Mouse (Mus musculus) ES-CJ7 (cell line): Measurements from ENCODE around the gene Atp2b4.
A peak's percentile ranks its signal among the peaks of the same experiment; 100 is the strongest.

Source experiments
- DNase-seq: peaks from one replicate; pipeline ENCODE4 v3.0.0; 2011; ENCODE audit warnings: low read depth, low spot score

Gene Atp2b4

DNA sequence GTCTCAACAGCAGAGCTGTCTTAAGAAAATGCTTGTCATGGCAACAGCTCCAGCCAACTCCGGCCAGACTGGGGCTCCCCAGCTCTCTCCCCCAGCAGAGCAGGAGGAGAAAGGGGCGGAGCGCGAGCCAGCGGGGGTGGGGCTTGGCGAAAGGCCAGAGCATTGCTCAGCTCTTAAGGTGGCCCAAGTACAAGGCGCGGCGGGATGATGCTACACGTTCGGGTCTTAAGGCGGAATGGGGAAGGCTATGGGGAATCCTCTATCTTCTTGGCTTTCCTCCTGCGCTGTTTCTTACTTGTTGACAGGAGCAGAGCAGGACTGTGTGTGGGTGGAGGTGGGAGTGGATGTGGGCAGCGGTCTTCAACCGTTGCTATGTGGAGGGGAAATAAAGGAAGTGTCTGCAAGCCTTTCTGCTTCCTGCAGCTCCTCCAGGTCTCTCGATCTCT is at the start of gene Atp2b4:
Gene Atp2b4 (minus strand): TSS at position 94 of the 446 bp plus-strand sequence.
- peak; percentile 94 for DNase-seq

DNA sequence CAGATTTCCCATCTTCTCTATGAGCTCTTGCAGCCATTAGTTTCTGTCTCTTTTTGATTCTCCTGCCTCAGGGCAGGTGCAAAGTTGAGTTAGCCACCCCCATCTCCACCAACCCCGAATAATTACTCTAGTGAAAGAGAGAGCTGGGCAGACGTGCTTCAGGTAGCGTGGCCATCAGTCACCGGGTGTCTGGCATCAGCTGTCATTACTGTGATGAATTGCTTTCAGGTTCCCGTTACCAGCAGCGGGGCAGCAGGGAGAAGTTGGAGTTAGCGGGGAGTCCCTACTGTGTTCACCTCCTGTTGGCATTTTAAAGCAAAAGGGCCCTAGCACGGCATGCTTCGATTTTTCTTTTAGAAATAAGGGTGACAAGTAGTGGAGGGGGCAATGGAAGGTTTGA is 43.9 kb upstream of the Atp2b4 start:
- DNase-seq: no peak

DNA sequence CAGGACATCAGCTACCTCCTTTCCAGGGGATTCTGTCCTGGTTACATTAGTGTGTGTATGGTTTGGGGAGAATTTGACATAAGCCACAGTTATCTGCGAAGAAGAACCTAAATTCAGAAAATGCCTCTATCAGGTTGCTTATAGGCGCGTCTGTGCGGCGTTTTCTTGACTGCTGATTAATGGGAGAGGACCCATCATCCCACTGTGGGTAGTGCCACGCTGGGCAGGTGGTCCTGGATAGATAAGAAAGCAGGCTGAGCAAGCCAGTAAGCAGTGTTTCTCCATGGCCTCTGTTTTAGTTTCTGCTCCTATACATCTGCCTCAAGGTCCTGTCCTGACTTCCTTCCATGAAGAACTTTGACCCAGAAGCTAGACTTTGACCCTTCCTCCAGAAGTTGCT is 43.1 kb upstream of the Atp2b4 start:
- DNase-seq: no peak

DNA sequence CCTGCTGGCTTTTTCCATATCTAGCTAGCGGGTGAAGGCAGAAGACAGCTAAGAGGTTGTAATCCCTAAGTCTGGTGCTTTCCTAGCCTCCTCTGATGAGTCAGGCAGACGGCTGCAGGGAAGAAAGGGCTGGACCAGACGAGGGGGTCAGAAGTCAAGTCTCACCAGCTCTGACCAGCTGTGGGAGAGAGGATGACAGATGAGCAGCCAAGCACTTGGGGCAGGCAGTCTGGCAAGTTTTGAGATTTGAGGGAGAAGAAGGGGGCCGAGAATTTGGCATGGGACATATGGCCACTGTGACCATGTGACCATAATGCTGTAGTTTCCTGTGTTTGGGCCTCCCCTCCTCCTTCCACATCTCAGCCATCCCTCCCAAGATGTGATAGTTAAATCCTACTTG is 42.5 kb upstream of the Atp2b4 start:
- DNase-seq: no peak

DNA sequence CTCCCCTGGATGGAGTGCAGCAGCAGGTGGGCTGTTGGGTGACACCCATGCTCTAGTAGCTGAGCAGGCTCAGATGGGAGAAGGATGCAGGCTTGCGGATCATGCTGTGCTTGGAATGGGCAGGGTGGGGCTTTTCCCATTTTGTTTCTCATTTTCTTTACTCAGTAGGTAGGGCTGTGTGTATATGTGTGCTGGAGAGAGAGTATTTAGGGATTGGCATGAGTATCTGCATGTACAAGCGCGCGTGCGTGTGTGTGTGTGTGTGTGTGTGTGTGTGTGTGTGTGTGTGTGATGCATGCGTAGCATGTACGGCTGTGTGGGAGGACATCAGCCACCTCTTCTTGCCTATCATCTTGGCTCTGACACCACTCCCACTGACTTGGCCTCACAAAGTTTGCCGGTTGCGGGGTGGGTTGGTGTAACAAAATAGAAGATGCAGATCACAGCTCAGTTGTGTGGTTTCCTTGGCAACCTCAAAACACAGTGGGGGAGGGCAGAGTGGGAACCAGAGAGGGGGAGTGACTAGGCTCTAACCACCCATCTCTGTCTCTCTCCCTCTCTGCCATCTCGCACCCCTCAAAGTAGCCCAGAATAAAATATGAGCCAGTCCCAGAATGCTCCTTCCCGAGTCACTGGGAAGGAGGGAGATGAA is 41.4 kb upstream of the Atp2b4 start:
- no peak for DNase-seq

DNA sequence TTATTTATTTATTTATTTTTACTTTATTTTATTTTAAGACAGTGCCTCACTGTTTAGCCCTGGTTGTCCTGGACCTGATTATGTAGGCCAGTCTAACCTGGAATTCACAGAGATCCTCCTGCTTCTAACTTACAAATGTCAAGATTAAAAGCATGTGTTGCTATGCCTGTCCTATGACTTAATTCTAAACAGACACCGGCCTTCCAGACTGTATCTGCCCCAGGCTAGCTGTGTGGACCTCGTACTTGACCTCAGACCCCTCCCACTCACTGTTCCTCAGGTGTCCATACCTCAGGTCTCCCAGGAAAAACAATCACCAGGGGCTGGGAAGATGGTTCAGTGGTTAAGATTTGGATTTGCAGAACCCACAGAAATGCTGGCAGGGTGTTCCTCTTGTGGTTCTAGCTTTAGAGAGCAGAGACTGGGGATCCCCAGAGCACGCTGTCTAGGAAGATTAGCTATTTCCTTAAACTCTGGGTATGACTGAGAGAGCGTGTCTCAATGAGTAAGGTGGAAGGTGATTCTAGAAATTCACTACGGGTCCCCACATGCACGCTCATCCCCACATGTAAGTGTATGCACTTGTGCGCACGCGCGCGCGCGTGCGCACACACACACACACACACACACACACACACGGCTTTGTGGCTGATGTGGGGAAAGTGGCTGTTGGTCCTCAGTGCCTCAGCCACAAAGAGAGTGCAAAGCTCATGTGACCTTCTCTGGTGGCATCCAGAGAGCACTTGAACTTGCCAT is 40.5 kb upstream of the Atp2b4 start:
- DNase-seq: no peak

DNA sequence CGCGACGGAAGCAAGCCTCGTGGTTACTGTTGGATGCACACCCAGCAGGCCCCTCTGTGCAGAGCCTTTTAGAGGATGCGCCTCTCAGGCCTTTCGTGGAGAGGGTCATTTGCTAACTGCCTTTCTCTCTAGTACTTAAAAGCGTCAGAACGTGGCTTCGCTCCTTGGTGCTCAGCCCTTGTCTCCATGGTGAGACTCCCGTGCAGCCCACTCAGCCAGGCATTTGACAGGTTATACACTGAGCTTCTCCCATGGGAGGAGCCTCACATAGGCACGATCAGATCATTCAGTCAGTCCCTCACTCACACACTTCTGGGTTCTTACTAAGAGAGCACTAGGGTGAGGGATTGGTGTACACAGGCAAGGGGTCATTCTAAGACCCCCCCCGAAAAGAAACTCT is 39.7 kb upstream of the Atp2b4 start:
- DNase-seq: no peak

DNA sequence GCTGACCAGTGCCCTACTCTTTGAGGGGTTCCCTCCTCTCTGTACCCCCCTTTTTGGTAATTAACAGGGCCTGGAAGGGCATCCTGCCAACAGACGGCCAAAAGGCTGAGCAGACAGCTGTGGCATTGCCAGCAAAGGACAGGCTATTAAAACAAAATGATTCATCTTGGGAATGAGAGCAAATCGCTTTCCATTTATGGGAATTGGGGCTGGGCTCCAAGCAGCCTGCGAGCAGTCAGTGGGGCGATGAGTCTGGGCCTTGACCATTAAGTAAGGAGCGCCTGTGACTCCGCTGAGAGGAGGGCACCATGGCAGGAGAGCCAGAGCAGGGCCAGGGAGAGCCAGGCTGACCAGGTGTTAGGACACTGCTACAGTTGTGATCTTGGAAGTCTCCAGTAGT is 33.5 kb upstream of the Atp2b4 start:
- no peak for DNase-seq

- no peak for DNase-seq
Observed at GRCm38 (mm10) chr1:133832781-133833180, 31.9 kb upstream of the Atp2b4 start.

DNA sequence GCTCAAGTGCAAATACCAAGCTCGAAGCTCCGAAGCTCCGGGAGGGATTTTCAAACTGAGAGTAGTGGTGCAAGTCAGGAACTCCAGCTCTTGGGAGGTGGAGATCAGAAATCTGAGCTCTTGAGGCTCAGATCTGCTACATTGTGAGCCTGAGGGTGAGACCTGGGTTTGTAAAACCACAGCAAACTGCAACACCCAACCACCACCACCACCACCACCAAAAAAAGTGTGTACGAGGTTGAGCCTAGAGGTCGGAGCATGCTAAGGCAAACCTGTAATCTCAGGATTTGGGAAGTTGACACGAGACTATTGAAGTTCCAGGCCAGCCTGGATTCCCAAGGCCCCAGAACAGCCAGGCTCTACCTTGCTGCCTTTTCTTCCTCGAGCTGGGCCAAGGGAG is 25.4 kb upstream of the Atp2b4 start:
- DNase-seq: no peak

DNA sequence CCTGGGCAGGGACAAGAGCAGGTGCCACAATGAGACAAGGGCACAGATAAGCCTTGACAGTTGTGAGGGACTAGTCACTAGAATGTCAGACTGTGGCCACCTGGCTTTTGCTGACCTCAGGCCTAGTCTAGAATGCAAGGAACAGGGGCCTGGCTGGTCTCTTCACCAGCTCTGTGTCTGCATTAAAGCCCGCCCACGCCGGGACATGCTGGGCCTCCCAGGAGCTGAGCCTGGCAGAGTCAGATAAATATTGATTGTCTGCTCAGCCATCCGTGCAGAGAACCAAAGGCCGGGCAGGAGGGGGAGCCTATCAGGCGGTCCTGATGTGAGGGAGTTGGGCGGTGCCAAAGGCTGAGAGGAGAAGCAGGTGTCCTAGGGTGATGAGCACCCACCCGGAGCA is 24.7 kb upstream of the Atp2b4 start:
- DNase-seq: no peak

- no peak for DNase-seq
Observed at GRCm38 (mm10) chr1:133825140-133825539, 24.3 kb upstream of the Atp2b4 start.

DNA sequence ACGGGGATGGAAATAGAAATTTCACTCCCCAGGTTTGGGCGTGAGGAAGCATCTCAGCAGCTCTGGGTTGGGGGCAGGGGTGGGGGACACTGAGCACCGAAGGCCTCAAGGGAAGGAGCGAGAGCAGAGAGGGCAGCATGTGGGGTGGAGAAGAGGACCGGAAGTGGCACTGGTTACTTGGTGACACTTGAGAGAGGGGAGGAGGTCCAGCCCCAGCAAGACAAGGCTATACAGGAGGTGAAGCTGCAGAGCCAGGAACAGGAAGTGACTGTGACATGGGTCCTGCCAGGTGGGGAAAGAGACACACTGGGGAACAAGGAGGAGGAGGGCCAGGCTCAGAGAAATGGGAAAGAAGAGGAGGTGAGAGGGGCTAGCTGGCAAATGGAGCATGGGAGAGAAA is 20.3 kb upstream of the Atp2b4 start:
- DNase-seq: no peak

- DNase-seq: no peak
Observed at GRCm38 (mm10) chr1:133820100-133820499, 19.3 kb upstream of the Atp2b4 start.

DNA sequence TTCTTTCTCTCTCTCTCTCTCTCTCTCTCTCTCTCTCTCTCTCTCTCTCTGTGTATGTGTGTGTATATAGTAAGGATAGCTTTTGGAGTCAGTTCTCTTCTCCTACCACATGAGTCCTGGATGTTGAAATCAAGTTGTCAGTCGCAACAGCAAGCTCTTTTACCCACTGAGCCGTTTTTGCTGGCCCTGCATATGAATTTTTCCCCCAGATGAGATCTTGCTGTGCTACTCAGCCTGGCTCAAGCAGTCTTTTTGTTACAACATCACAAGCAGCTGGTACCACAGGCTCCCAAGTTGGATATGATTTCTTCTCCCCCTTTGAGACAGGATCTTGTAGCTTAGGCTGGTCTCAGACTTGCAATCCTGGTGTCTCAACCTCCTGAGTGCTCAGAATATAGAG is 17.7 kb upstream of the Atp2b4 start:
- no peak for DNase-seq

- no peak for DNase-seq
Observed at GRCm38 (mm10) chr1:133815747-133816491, 15.1 kb upstream of the Atp2b4 start.

DNA sequence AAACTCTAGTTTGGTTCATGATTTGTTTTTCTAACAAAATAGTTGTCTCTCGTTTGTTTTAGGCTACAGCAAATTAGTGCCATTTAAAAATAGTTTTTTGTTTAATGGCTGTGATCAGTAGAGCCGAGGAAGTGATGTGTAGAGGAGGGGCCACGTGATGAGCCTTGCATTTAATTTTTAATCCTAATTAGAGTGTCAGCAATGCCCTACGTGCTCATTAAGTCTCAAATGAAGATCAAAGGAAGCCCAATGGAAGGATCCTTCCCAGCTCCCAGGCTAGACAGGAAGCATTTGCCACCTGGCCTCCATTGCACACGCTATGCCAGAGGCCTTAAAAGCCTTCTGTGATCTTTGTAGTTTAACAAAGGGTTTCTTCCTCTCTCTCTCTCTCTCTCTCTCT is 8.5 kb upstream of the Atp2b4 start:
- DNase-seq: no peak

DNA sequence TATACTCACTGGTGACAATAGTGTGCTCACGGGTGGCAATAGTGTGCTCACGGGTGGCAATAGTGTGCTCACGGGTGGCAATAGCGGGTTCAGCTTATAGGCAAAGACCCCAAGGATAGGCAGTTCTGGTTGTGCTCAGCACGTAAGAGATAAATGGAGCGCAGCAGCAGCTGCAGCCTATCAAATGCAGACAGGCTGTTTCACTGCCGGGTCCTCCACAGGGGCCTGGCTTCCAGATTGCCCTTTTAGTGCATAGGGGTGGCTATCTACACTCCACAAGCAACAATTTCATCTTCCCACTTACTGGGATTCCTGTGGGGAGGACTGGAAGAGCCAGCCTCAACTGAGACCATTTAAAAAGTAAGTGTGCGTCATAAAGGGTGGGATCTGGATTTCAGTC is 7.2 kb upstream of the Atp2b4 start:
- DNase-seq: no peak

DNA sequence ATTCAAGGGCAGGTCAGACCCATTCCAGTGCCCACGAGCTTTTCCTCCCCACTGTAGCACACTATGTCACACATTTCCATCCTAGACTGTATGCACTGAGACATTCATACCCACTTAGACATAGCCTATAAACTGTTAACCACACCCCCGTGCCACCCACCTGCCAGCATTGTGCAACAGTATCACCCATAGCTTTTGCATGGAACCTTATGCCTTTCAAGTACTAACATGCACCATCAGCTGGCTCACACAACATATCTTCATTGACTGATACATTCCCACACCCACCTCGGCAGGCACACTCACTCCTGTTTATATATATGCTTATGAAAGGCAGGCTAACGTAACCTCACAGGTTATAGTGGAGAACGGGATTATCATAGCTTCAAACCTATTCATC is 902 bp upstream of the Atp2b4 start:
- no peak for DNase-seq

DNA sequence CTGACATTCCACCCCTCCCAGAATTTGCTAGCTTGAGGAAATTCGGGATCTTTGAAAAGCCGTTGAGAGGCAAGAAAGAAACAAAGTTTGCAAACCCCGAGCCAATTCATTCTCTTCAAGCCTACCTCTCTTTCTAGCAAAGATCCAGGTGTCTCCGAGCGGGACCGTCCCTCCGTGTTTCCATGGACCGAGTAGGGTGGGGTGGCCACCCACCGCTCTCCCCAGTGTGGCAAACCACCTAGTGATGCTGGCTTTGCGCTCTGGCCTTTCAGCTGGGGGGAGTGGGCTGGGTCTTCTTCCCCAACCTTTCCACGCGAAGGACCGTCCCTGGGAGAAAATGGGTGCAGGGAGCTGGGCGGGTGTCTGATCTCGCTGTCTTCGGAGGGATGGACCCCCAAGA is 329 bp downstream of the Atp2b4 start:
- DNase-seq: peak; percentile 12

GRCm38 (mm10) chr1:133799686-133800445 is 975 bp downstream of the Atp2b4 start:
- DNase-seq: peak; percentile 19

DNA sequence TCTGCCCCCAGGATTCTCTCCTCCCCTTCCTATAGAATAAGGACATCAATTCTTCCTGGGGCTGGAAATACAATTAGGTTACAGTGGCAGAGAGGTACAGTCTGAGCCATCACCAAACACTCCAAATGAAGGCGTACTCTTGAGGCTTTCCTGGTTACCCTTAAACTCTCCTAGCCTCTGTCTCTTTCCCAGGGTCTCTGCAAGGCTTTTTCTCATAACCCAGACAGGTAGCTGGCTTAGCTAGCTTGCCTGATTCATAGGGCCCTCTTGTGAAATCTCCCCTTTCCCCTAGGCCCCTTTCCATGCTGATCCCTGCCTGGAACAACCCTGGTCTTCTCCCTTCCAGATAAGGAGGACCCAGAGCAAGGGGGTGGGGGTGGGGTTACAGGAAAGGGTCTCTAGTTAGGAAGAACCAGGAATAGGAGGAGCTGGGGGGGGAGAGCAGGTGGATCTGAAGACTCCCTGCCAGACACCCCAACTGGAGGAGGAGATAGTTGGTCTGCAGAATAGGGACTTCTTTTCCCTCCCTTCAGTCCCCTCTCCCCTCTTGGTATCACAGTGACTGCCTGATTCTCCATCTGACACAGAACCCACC is 1.9 kb downstream of the Atp2b4 start:
- no peak for DNase-seq
